Comparison of ENCODE assay signal across 8 mouse cellular contexts in genomic region chr9:44494261-44494862, GRCm38 (mm10). TPM values are rescaled to one million over a fixed set of nuclear protein-coding genes. Genes with fewer than 3 reads are reported as not detected.
DNase-seq lines count a peak whose midpoint lies in the region; ATAC-seq and TF ChIP-seq lines count a peak whose summit lies in the region.

No protein-coding gene starts in this region.

- TF ChIP-seq CTCF in bone marrow, adult 2 months (IDR thresholded peaks at IDR 0.05; ENCODE audit: control insufficient read depth, insufficient read depth, low read length), result no peak
- no peak for TF ChIP-seq CTCF in intestine, postnatal 0 days (IDR thresholded peaks at IDR 0.05; ENCODE audit: low read depth)

- no peaks in the 10 kb centered on the region for H3K27me3 ChIP-seq in forebrain, embryonic 15.5 days
- H3K27me3 ChIP-seq in intestine, postnatal 0 days (replicated peaks; ENCODE audit: control insufficient read depth, insufficient read depth, low read length), result no peaks in the 10 kb centered on the region
- H3K27me3 ChIP-seq in midbrain, embryonic 12.5 days, result peaks cover 12% of the 10 kb centered on the region; the same call in 1 of the 2 replicates

- H3K9me3 ChIP-seq in forebrain, embryonic 15.5 days, result no peaks in the 10 kb centered on the region
- H3K9me3 ChIP-seq in intestine, postnatal 0 days (ENCODE audit: control insufficient read depth), result no peaks in the 10 kb centered on the region
- H3K9me3 ChIP-seq in midbrain, embryonic 12.5 days, result no peaks in the 10 kb centered on the region

- H3K27ac ChIP-seq in bone marrow, adult 2 months (ENCODE audit: control insufficient read depth, insufficient read depth, low read depth, low read length, poor library complexity), result peak overlapping the region; percentile 63
- H3K27ac ChIP-seq in forebrain, embryonic 15.5 days (replicated peaks), result peak overlapping the region; percentile 70
- no peak overlapping the region; the same call in 1 of the 2 replicates for H3K27ac ChIP-seq in intestine, postnatal 0 days (ENCODE audit: low read depth, low read length)
- 0 out of 2 replicates have a peak overlapping the region, but pooled peaks have one; percentile 1 for H3K27ac ChIP-seq in midbrain, embryonic 12.5 days (replicated peaks)

- H3K4me1 ChIP-seq in bone marrow, adult 2 months (ENCODE audit: control insufficient read depth, insufficient read depth, low read length), result peaks cover 8% of the 10 kb centered on the region
- H3K4me1 ChIP-seq in forebrain, embryonic 15.5 days, result peaks cover 87% of the 10 kb centered on the region
- H3K4me1 ChIP-seq in intestine, postnatal 0 days (replicated peaks; ENCODE audit: control insufficient read depth, insufficient read depth, low read length), result peaks cover 46% of the 10 kb centered on the region
- H3K4me1 ChIP-seq in midbrain, embryonic 12.5 days, result peaks cover 85% of the 10 kb centered on the region

- no peak overlapping the region for H3K4me2 ChIP-seq in forebrain, embryonic 15.5 days (replicated peaks)
- H3K4me2 ChIP-seq in intestine, postnatal 0 days (replicated peaks; ENCODE audit: low read depth), result peak overlapping the region; percentile 18
- peak overlapping the region; percentile 23; the same call in 1 of the 2 replicates for H3K4me2 ChIP-seq in midbrain, embryonic 12.5 days (replicated peaks)

- no peak overlapping the region for H3K4me3 ChIP-seq in bone marrow, adult 2 months (replicated peaks; ENCODE audit: control insufficient read depth, low read depth, low read length)
- H3K4me3 ChIP-seq in forebrain, embryonic 15.5 days, result no peak overlapping the region
- H3K4me3 ChIP-seq in intestine, postnatal 0 days (ENCODE audit: low read depth, low read length), result no peak overlapping the region
- no peak overlapping the region for H3K4me3 ChIP-seq in midbrain, embryonic 12.5 days

- no peak for ATAC-seq in forebrain, embryonic 15.5 days (replicated peaks)
- no peak for ATAC-seq in intestine, postnatal 0 days
- no peak for ATAC-seq in midbrain, embryonic 12.5 days (ENCODE audit: low FRiP score, low read depth)

- 19% methylated on average over 11 of the region's 11 CpGs for WGBS in bone marrow, adult 2 months
- 6% methylated on average over 11 of the region's 11 CpGs for WGBS in forebrain, embryonic 15.5 days
- 29% methylated on average over 11 of the region's 11 CpGs for WGBS in intestine, postnatal 0 days
- 13% methylated on average over 11 of the region's 11 CpGs for WGBS in midbrain, embryonic 12.5 days

- peak; percentile 62 to 70 for DNase-seq in lung, adult 18-20 months
- no peak for DNase-seq in lung, postnatal 25 days (ENCODE audit: low spot score)
- DNase-seq in thymus, postnatal 25 days, result peak; percentile 82
- DNase-seq in urinary bladder, postnatal 25 days (ENCODE audit: low spot score), result no peak

- TF ChIP-seq POLR2A in bone marrow, adult 2 months (IDR thresholded peaks at IDR 0.05; ENCODE audit: borderline replicate concordance, control insufficient read depth, low read depth, low read length), result no peak

- no peaks in the 10 kb centered on the region for H3K36me3 ChIP-seq in forebrain, embryonic 15.5 days
- H3K36me3 ChIP-seq in intestine, postnatal 0 days (ENCODE audit: control insufficient read depth, insufficient read depth), result no peaks in the 10 kb centered on the region; the same call in 1 of the 2 replicates
- H3K36me3 ChIP-seq in midbrain, embryonic 12.5 days, result no peaks in the 10 kb centered on the region

- H3K9ac ChIP-seq in forebrain, embryonic 15.5 days (replicated peaks), result no peak overlapping the region
- peak overlapping the region; percentile 34; the same call in 1 of the 2 replicates for H3K9ac ChIP-seq in intestine, postnatal 0 days (ENCODE audit: low read depth, low read length)
- H3K9ac ChIP-seq in midbrain, embryonic 12.5 days (replicated peaks), result peak overlapping the region; percentile 28; the same call in 1 of the 2 replicates

RNA-seq across cellular contexts. Expression of gene Bcl9l, which starts 11.7 kb away (rescaled TPM):
- 9.0 and 15.6 TPM in 2 replicates for polyA plus RNA-seq in bone marrow, adult 2 months (2011; ENCODE audit: insufficient read depth, insufficient read length, low replicate concordance, missing spikeins)
- polyA plus RNA-seq in forebrain, embryonic 15.5 days (2015; fragmentation: Nextera tagmentation; extraction: Ambion mirVana), result 13.6 and 14.4 TPM in 2 replicates
- polyA plus RNA-seq in intestine, postnatal 0 days (2015; fragmentation: Nextera tagmentation; extraction: Ambion mirVana), result 4.8 and 4.9 TPM in 2 replicates
- polyA plus RNA-seq in midbrain, embryonic 12.5 days (2016; fragmentation: Nextera tagmentation; extraction: Ambion mirVana), result 10.2 and 10.4 TPM in 2 replicates

RNA-seq across cellular contexts. Expression of gene Upk2, which starts 39.6 kb away (rescaled TPM):
- polyA plus RNA-seq in bone marrow, adult 2 months (2011; ENCODE audit: insufficient read depth, insufficient read length, low replicate concordance, missing spikeins), result not detected in 2 replicates
- not detected in 2 replicates for polyA plus RNA-seq in forebrain, embryonic 15.5 days (2015; fragmentation: Nextera tagmentation; extraction: Ambion mirVana)
- polyA plus RNA-seq in intestine, postnatal 0 days (2015; fragmentation: Nextera tagmentation; extraction: Ambion mirVana), result not detected in 2 replicates
- not detected in 2 replicates for polyA plus RNA-seq in midbrain, embryonic 12.5 days (2016; fragmentation: Nextera tagmentation; extraction: Ambion mirVana)

RNA-seq across cellular contexts. Expression of gene Foxr1, which starts 53.4 kb away (rescaled TPM):
- not detected in 2 replicates for polyA plus RNA-seq in bone marrow, adult 2 months (2011; ENCODE audit: insufficient read depth, insufficient read length, low replicate concordance, missing spikeins)
- polyA plus RNA-seq in forebrain, embryonic 15.5 days (2015; fragmentation: Nextera tagmentation; extraction: Ambion mirVana), result not detected in 2 replicates
- polyA plus RNA-seq in intestine, postnatal 0 days (2015; fragmentation: Nextera tagmentation; extraction: Ambion mirVana), result not detected in 2 replicates
- not detected in 2 replicates for polyA plus RNA-seq in midbrain, embryonic 12.5 days (2016; fragmentation: Nextera tagmentation; extraction: Ambion mirVana)

Comparison
In these comparisons a context has a peak if more than half of its experiments do, and no peak if none do; other contexts are left out.
1. DNase-seq: peak in lung, adult 18-20 months (2 of 2) and thymus, postnatal 25 days (single experiment); none in lung, postnatal 25 days (single experiment) and urinary bladder, postnatal 25 days (single experiment).